Mouse (Mus musculus) liver, embryonic 12.5 days (tissue): ENCODE results near the gene Ttyh2. TPM values are rescaled to one million over a fixed set of nuclear protein-coding genes. Genes with fewer than 3 reads are reported as not detected.

Experiments used
- ATAC-seq: fragments of 200-750 bp; cut with Nextera tagmentation; 2 replicates; pipeline ENCODE4 v1.8.0; 2017; ENCODE audit warnings: moderate number of reproducible peaks, mild to moderate bottlenecking, moderate library complexity
- H3K27ac ChIP-seq: fragments of 300-500 bp; sonication (generic); 2 replicates; pipeline ENCODE4 v1.5.1; 2016; ENCODE audit warnings: mild to moderate bottlenecking
- H3K27me3 ChIP-seq: fragments of 300-500 bp; sonication (generic); replicated peaks from 2 replicates; pipeline ENCODE4 v1.6.1; 2016; ENCODE audit warnings: mild to moderate bottlenecking, moderate library complexity
- H3K36me3 ChIP-seq: fragments of 300-500 bp; sonication (generic); 2 replicates; pipeline ENCODE4 v1.6.1; 2016; ENCODE audit warnings: mild to moderate bottlenecking, moderate library complexity
- H3K4me1 ChIP-seq: fragments of 300-500 bp; sonication (generic); 2 replicates; pipeline ENCODE4 v1.6.1; 2016
- H3K4me2 ChIP-seq: fragments of 300-500 bp; sonication (generic); 2 replicates; pipeline ENCODE4 v1.6.1; 2016; ENCODE audit warnings: mild to moderate bottlenecking, moderate library complexity
- H3K4me3 ChIP-seq: fragments of 300-500 bp; sonication (generic); 2 replicates; pipeline ENCODE4 v1.5.1; 2016; ENCODE audit warnings: mild to moderate bottlenecking, moderate library complexity
- H3K9ac ChIP-seq: fragments of 300-500 bp; sonication (generic); 2 replicates; pipeline ENCODE4 v1.6.1; 2016; ENCODE audit warnings: mild to moderate bottlenecking, moderate library complexity
- H3K9me3 ChIP-seq: fragments of 300-500 bp; sonication (generic); replicated peaks from 2 replicates; pipeline ENCODE4 v1.6.1; 2016; ENCODE audit warnings: mild to moderate bottlenecking, moderate library complexity
- WGBS: fragments of 180-500 bp; shearing (Covaris S2); methylation state at CpG from one replicate; pipeline ENCODE4 v1.1.7; 2016; ENCODE audit not compliant: insufficient replicate concordance; 5-methylcytosine and 5-hydroxymethylcytosine counted together
- polyA plus RNA-seq: library from polyadenylated mRNA; unstranded; fragments of >200 nt; fragmentation: Nextera tagmentation; extraction: Ambion mirVana; gene quantifications from 2 replicates; pipeline ENCODE4 v1.2.1, GENCODE M21; 2016

Gene Ttyh2
- polyA plus RNA-seq, 1 experiment from 2014 or later = 6.1 TPM

GRCm38 (mm10) chr11:114720535-114720934, 45.3 kb downstream of the Ttyh2 start:
- H3K27me3 ChIP-seq = peaks cover 2% of the 10 kb centered on the region; the same call in 1 of the 2 replicates
- H3K36me3 ChIP-seq = no peaks in the 10 kb centered on the region
- ATAC-seq = no peak
- WGBS = 69% methylated on average over 10 of the region's 10 CpGs
- H3K9me3 ChIP-seq = no peaks in the 10 kb centered on the region
- H3K4me1 ChIP-seq = no peaks in the 10 kb centered on the region
- no peak overlapping the region for H3K4me3 ChIP-seq
- H3K27ac ChIP-seq = no peak overlapping the region
- no peak overlapping the region for H3K9ac ChIP-seq
- H3K4me2 ChIP-seq = no peak overlapping the region

DNA sequence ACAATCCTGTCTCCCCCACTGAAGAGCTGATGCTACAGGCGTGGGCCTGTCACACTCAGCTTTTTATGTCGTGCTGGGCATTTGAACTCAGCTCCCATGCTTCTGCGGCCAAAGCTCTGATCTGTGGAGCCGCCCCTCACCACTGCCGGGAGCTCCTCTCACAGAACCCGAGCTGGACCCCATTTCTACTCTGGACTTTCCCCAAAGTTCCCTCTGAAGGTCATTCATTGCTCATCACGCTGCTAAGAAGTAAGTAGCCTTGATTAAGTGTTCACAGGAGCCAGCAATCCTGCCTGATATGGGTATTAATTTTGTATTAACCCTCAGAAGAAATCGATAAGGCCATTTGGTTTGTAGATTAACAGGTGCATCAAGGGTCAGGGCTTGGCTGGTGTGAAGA, 47.2 kb downstream of the Ttyh2 start:
- H3K9me3 ChIP-seq = no peaks in the 10 kb centered on the region
- H3K4me1 ChIP-seq = no peaks in the 10 kb centered on the region; the same call in 1 of the 2 replicates
- H3K27ac ChIP-seq = no peak overlapping the region
- no peak overlapping the region for H3K4me2 ChIP-seq
- H3K27me3 ChIP-seq = peaks cover 21% of the 10 kb centered on the region
- no peak for ATAC-seq
- H3K4me3 ChIP-seq = no peak overlapping the region
- no peak overlapping the region for H3K9ac ChIP-seq
- WGBS = 70% methylated on average over 8 of the region's 8 CpGs
- no peaks in the 10 kb centered on the region for H3K36me3 ChIP-seq

DNA sequence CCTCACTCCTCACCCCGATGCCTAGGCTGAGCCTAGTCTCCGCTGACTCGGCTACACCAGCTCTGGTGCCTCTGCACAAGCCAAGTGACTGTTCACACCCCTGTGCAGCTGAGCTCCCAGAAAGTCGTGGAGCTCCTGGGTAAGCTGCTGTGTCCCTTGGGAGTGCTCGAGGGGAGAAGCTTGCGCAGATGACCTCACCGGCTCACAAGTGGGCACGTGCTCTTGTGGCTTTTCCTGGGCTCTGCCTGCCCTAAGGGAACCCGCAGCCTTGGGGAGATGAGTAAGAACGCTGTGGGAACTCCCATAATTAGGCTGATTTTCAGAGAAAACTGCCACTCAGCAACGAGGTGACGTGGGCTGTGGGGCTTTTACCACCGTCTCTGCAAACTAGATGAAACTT, 47.8 kb downstream of the Ttyh2 start:
- ATAC-seq = no peak; the same call in 1 of the 2 replicates
- H3K9me3 ChIP-seq = no peaks in the 10 kb centered on the region
- H3K9ac ChIP-seq = no peak overlapping the region
- WGBS = 62% methylated on average over 13 of the region's 13 CpGs
- no peak overlapping the region for H3K4me2 ChIP-seq
- H3K4me3 ChIP-seq = no peak overlapping the region
- peaks cover 27% of the 10 kb centered on the region for H3K27me3 ChIP-seq
- no peaks in the 10 kb centered on the region; the same call in 1 of the 2 replicates for H3K4me1 ChIP-seq
- H3K27ac ChIP-seq = no peak overlapping the region
- no peaks in the 10 kb centered on the region for H3K36me3 ChIP-seq

- H3K4me2 ChIP-seq = no peak overlapping the region
- H3K9ac ChIP-seq = no peak overlapping the region
- no peak overlapping the region for H3K4me3 ChIP-seq
- H3K4me1 ChIP-seq = no peaks in the 10 kb centered on the region; the same call in 1 of the 2 replicates
- 42% methylated on average over 11 of the region's 11 CpGs for WGBS
- H3K9me3 ChIP-seq = no peaks in the 10 kb centered on the region
- H3K36me3 ChIP-seq = no peaks in the 10 kb centered on the region
- peaks cover 41% of the 10 kb centered on the region for H3K27me3 ChIP-seq
- no peak for ATAC-seq
- no peak overlapping the region for H3K27ac ChIP-seq
These were observed 49.8 kb downstream of the Ttyh2 start for GRCm38 (mm10) chr11:114724787-114725590.

DNA sequence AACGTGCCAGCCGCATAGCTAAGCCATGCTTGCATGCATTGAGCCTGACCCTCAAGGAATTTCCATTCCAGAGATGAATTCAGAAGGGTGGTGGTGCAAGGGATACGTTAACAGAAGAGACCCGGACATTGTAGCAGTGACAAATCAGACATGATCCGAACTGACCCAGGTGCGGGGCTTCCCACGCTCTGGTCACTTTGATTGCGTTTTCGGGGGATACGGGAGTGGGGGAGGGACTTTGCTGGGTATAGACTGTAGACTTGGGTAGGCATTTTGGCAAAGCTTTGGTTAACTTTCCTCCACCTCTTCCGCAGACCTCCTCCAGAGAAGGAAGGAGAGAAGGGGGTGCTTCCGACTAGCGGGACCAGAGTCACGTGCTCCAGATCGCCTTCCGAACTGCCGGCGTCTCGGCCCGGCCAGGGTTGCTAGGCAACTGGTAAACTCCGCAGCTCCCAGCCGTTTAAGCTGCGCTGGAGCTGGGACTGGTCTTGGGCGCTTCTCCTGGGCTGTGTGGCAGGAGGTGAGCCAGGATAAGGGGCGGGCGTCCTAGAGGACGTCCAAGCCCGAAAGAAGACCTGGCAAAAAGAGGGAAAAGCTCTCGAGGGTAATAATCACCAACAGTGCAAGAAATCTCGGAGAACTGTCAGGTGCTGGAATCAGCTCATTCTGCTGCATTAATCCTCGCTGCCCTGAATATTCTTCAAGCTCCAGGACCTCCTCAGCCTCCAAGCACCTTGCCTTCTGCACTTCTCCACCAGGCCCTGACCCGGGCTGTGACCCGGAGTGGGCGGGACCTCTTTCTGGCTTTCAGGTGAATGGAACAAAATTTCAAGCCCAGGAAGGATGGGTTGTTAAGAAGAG, 52.0 kb downstream of the Ttyh2 start, which contains the start of gene Dnaic2:
Gene Dnaic2 (plus strand): TSS at position 444 of the 861 bp plus-strand sequence.
- Histone ChIP-seq H3K4me2 (peak within 1 kb of the TSS; percentile 55), H3K36me3 (no peaks in the 10 kb centered on the region), H3K9ac (0 out of 2 replicates have a peak within 1 kb of the TSS, but pooled peaks have one; percentile 15), H3K4me1 (no peaks in the 10 kb centered on the region; the same call in 1 of the 2 replicates), H3K27ac (no peak within 1 kb of the TSS), H3K27me3 (peaks cover 41% of the 10 kb centered on the region), H3K9me3 (no peaks in the 10 kb centered on the region), H3K4me3 (peak within 1 kb of the TSS; percentile 32)
- no peak for ATAC-seq
- 11% methylated on average over 34 of the region's 34 CpGs for WGBS

GRCm38 (mm10) chr11:114727826-114728186, 52.6 kb downstream of the Ttyh2 start:
- no peaks in the 10 kb centered on the region for H3K36me3 ChIP-seq
- H3K4me3 ChIP-seq = peak overlapping the region; percentile 32; the same call in 1 of the 2 replicates
- H3K27ac ChIP-seq = no peak overlapping the region
- H3K9ac ChIP-seq = no peak overlapping the region
- ATAC-seq = 0 out of 2 replicates have a peak, but pooled peaks have one; percentile 28
- WGBS = 29% methylated on average over 5 of the region's 5 CpGs
- peaks cover 44% of the 10 kb centered on the region for H3K27me3 ChIP-seq
- H3K4me1 ChIP-seq = no peaks in the 10 kb centered on the region; the same call in 1 of the 2 replicates
- H3K4me2 ChIP-seq = peak overlapping the region; percentile 55; the same call in 1 of the 2 replicates
- H3K9me3 ChIP-seq = no peaks in the 10 kb centered on the region

DNA sequence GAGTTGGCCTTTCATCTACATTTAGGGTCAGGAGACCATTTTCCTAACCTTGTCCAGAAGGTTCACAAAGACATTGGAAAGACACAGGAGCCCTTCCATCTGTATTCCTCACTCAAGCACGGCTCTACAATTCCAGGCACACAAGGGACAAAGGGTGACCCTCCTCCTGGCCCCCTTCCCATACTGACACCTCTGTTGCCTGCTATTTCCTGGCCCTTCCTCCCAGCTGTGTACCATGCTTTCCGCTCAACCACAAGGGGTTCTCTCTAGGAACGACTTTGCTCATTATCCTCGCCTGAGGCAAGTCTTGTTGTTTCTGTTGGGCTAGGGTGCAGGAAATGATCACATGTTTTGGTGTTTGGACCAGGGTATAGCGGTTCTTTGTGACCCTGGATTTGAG, 53.1 kb downstream of the Ttyh2 start:
- Histone ChIP-seq H3K27me3 (peaks cover 47% of the 10 kb centered on the region), H3K4me1 (no peaks in the 10 kb centered on the region; the same call in 1 of the 2 replicates), H3K9me3 (no peaks in the 10 kb centered on the region), H3K27ac (no peak overlapping the region), H3K36me3 (no peaks in the 10 kb centered on the region), H3K4me2 (no peak overlapping the region), H3K4me3 (no peak overlapping the region), H3K9ac (no peak overlapping the region)
- no peak for ATAC-seq
- WGBS = 26% methylated on average over 5 of the region's 5 CpGs

DNA sequence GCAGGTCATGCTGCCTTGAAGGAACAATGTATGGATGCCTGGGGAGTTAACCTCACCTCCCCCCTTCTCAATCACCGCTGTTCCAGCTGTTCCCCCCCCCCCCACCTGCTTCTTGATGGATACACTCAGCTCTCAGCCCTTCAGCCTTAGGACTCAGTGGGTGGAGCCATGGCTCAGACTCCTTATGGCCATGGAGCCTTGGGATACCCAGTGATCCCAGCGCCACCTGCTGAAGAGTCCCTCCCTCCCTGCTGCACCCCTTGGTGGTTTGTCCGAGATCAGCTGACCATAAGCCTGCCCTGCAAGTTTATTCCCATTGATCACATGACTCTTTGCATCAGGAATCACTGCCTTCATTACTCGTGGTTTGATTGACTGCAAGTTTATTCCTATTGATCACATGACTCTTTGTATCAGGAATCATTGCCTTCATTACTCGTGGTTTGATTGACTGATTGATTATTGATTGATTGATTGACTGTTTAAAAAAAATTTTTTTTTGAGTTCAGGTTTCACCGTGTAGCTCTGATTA, 54.7 kb downstream of the Ttyh2 start:
- Histone ChIP-seq H3K4me1 (no peaks in the 10 kb centered on the region; the same call in 1 of the 2 replicates), H3K36me3 (no peaks in the 10 kb centered on the region), H3K4me2 (no peak overlapping the region), H3K9me3 (no peaks in the 10 kb centered on the region), H3K27me3 (peaks cover 47% of the 10 kb centered on the region), H3K9ac (no peak overlapping the region), H3K4me3 (no peak overlapping the region), H3K27ac (no peak overlapping the region)
- 39% methylated on average over 6 of the region's 6 CpGs for WGBS
- no peak for ATAC-seq

DNA sequence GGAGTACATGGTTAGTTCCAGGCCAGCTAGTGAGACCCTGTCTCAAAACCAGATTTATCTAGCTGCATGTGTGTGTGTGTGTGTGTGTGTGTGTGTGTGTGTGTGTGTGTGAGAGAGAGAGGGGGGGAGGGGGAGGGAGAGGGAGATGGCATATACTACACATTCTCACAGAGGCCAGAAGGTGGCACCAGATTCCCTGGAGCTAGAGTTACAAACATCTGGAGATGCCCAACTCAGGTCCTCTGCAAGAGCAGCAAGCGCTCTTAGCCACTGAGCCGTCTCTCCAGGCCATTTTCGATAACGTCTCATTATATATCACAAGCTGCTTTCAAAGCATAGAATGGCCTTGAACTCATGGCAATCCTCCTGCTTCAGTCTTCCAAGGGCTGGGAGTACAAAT, 56.5 kb downstream of the Ttyh2 start:
- Histone ChIP-seq H3K36me3 (no peaks in the 10 kb centered on the region), H3K9ac (no peak overlapping the region)

GRCm38 (mm10) chr11:114732890-114733289, 57.7 kb downstream of the Ttyh2 start:
- Histone ChIP-seq H3K9ac (no peak overlapping the region), H3K4me2 (no peak overlapping the region), H3K27ac (no peak overlapping the region), H3K4me3 (no peak overlapping the region), H3K36me3 (no peaks in the 10 kb centered on the region), H3K27me3 (peaks cover 22% of the 10 kb centered on the region), H3K4me1 (no peaks in the 10 kb centered on the region), H3K9me3 (no peaks in the 10 kb centered on the region)
- no peak for ATAC-seq
- 54% methylated on average over 22 of the region's 22 CpGs for WGBS

More for the DNA sequence above, 56.5 kb downstream of the Ttyh2 start:
- Histone ChIP-seq H3K4me3 (no peak overlapping the region), H3K9me3 (no peaks in the 10 kb centered on the region), H3K27me3 (peaks cover 34% of the 10 kb centered on the region), H3K4me2 (no peak overlapping the region), H3K4me1 (no peaks in the 10 kb centered on the region; the same call in 1 of the 2 replicates), H3K27ac (no peak overlapping the region)
- 79% methylated on average over 4 of the region's 4 CpGs for WGBS
- ATAC-seq = no peak

- WGBS = 62% methylated on average over 2 of the region's 2 CpGs
- Histone ChIP-seq H3K4me1 (no peaks in the 10 kb centered on the region), H3K27me3 (peaks cover 11% of the 10 kb centered on the region), H3K4me3 (no peak overlapping the region), H3K4me2 (no peak overlapping the region), H3K9me3 (no peaks in the 10 kb centered on the region), H3K27ac (no peak overlapping the region), H3K36me3 (no peaks in the 10 kb centered on the region), H3K9ac (no peak overlapping the region)
- no peak for ATAC-seq
These were observed 60.9 kb downstream of the Ttyh2 start for GRCm38 (mm10) chr11:114736111-114736510.
